In the genomic region with DNA sequence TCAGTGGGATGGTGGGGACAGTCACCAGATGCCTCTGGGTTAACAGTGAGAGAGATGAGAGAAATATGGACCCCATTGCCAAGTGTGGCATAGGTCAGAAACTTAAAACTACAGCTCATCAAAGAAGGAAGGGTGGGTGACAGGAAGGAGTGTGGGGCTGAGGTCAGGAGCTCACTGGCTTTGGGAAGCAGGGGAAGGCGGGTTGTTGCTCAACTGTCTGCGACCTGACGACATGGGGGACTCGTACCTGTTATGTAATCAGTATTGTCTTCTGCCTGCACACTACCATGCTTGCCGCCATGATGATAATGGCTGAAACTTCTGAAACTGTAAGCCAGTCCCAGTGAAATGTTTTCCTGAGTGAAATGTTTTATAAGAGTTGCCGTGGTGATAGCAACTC, we compare ENCODE assay signal across 23 mouse cellular contexts. TPM values are rescaled to one million over a fixed set of nuclear protein-coding genes. Genes with fewer than 3 reads are reported as not detected.
A peak's percentile ranks its signal among the peaks of the same experiment; 100 is the strongest.
DNase-seq lines count a peak whose midpoint lies in the region; ATAC-seq and TF ChIP-seq lines count a peak whose summit lies in the region.
"Had no signal": no experiment of that assay in that cellular context is flagged by ENCODE, and none has a peak within 500 bp of the region (broad histone marks: within the 10 kb centered on the region; RNA-seq: fewer than 3 reads in every experiment).

No protein-coding gene starts in this region.

- no peaks in the 10 kb centered on the region for H3K27me3 ChIP-seq in lung, postnatal 0 days (replicated peaks; ENCODE audit: insufficient read depth, low read length)
- peaks cover 42% of the 10 kb centered on the region for H3K27me3 ChIP-seq in heart, embryonic 12.5 days (replicated peaks)
- H3K27me3 ChIP-seq: embryonic facial prominence, embryonic 12.5 days; forebrain, embryonic 12.5 days; hindbrain, embryonic 12.5 days had no signal

- no peak for TF ChIP-seq CTCF in lung, postnatal 0 days (IDR thresholded peaks at IDR 0.05)

- WGBS in lung, postnatal 0 days, result 76% methylated on average over 6 of the region's 6 CpGs
- WGBS in heart, embryonic 12.5 days, result 78% methylated on average over 6 of the region's 6 CpGs

- H3K4me2 ChIP-seq in lung, postnatal 0 days (replicated peaks; ENCODE audit: low read depth, low read length), result no peak overlapping the region
- no peak overlapping the region for H3K4me2 ChIP-seq in heart, embryonic 12.5 days
- H3K4me2 ChIP-seq: embryonic facial prominence, embryonic 12.5 days; forebrain, embryonic 12.5 days; heart, embryonic 13.5 days; hindbrain, embryonic 12.5 days had no signal

- H3K4me3 ChIP-seq in lung, postnatal 0 days (ENCODE audit: low read depth, low read length), result no peak overlapping the region
- no peak overlapping the region for H3K4me3 ChIP-seq in heart, embryonic 12.5 days
- H3K4me3 ChIP-seq: embryonic facial prominence, embryonic 12.5 days; forebrain, embryonic 12.5 days; heart, adult 2 months; heart, embryonic 13.5 days; hindbrain, embryonic 12.5 days had no signal

- DNase-seq in lung, postnatal 0 days (ENCODE audit: low spot score), result peak; percentile 43
- DNase-seq in lung, postnatal 14 days, result no peak
- DNase-seq in lung, postnatal 10 days, result peak; percentile 23
- DNase-seq in cerebellum, adult 8-10 months, result no peak
- no peak for DNase-seq in embryo, embryonic 10.5 days (ENCODE audit: low spot score)
- DNase-seq: adrenal gland, postnatal 25 days; B cell, adult 2 months; cerebellum, adult 18-20 months; cerebellum, postnatal 10 days; gastrocnemius, postnatal 10 days; heart, adult 2 months; heart, postnatal 4 days had no signal

- H3K9ac ChIP-seq in lung, postnatal 0 days (replicated peaks; ENCODE audit: low read depth), result no peak overlapping the region
- H3K9ac ChIP-seq in heart, embryonic 12.5 days, result no peak overlapping the region
- H3K9ac ChIP-seq: embryonic facial prominence, embryonic 12.5 days; forebrain, embryonic 12.5 days; heart, embryonic 13.5 days; hindbrain, embryonic 12.5 days had no signal

- H3K4me1 ChIP-seq in lung, postnatal 0 days (ENCODE audit: insufficient read depth, low read depth, low read length), result 0 out of 2 replicates have a peak, but pooled peaks cover 6% of the 10 kb centered on the region
- H3K4me1 ChIP-seq in heart, embryonic 12.5 days (replicated peaks), result no peaks in the 10 kb centered on the region
- H3K4me1 ChIP-seq: forebrain, embryonic 12.5 days; heart, embryonic 13.5 days; hindbrain, embryonic 12.5 days had no signal

- no peaks in the 10 kb centered on the region for H3K36me3 ChIP-seq in lung, postnatal 0 days (ENCODE audit: insufficient read depth, low read length)
- H3K36me3 ChIP-seq in heart, embryonic 12.5 days, result no peaks in the 10 kb centered on the region
- H3K36me3 ChIP-seq: embryonic facial prominence, embryonic 12.5 days; forebrain, embryonic 12.5 days; G1E; heart, embryonic 13.5 days; hindbrain, embryonic 12.5 days had no signal

- no peaks in the 10 kb centered on the region for H3K9me3 ChIP-seq in lung, postnatal 0 days (ENCODE audit: low read length)
- H3K9me3 ChIP-seq in heart, embryonic 12.5 days (replicated peaks), result no peaks in the 10 kb centered on the region
- H3K9me3 ChIP-seq: embryonic facial prominence, embryonic 12.5 days; forebrain, embryonic 12.5 days; G1E; heart, embryonic 13.5 days; hindbrain, embryonic 12.5 days had no signal

- no peak for TF ChIP-seq EP300 in lung, postnatal 0 days (IDR thresholded peaks at IDR 0.05)

- peak; percentile 20 for ATAC-seq in lung, postnatal 0 days
- peak; percentile 76 for ATAC-seq in megakaryocyte, adult 5-6 weeks (ENCODE audit: poor library complexity, severe bottlenecking)
- no peak for ATAC-seq in heart, embryonic 12.5 days (ENCODE audit: insufficient number of reproducible peaks, low FRiP score)
- ATAC-seq: CD4-positive, CD25-positive, alpha-beta regulatory T cell, adult 4 months; forebrain, embryonic 16.5 days; hindbrain, embryonic 16.5 days; inflammation-experienced regulatory T-cells, adult 6 months had no signal

- H3K27ac ChIP-seq in lung, postnatal 0 days (ENCODE audit: low read length), result no peak overlapping the region
- no peak overlapping the region for H3K27ac ChIP-seq in heart, embryonic 12.5 days (ENCODE audit: poor library complexity, severe bottlenecking)
- H3K27ac ChIP-seq: embryonic facial prominence, embryonic 12.5 days; forebrain, embryonic 12.5 days; heart, adult 2 months; heart, embryonic 13.5 days; hindbrain, embryonic 12.5 days had no signal

RNA-seq across cellular contexts. Expression of a gene that starts 54.0 kb away (rescaled TPM):
- 79.1 and 79.3 TPM in 2 replicates for polyA plus RNA-seq in lung, postnatal 0 days (2015; fragmentation: Nextera tagmentation; extraction: Ambion mirVana)
- total RNA-seq in megakaryocyte, adult 5-6 weeks (2015), result 50.6 and 64.3 TPM in 2 replicates
- total RNA-seq in megakaryocyte, adult 5-6 weeks (2017), result 74.0 and 85.5 TPM in 2 replicates
- polyA plus RNA-seq in heart, embryonic 12.5 days (2016; fragmentation: Nextera tagmentation; extraction: Ambion mirVana), result 19.0 and 19.8 TPM in 2 replicates
- polyA plus RNA-seq: G1E had no signal

Comparison
In these comparisons a context has a peak if more than half of its experiments do, and no peak if none do; other contexts are left out.
1. DNase-seq: peak in lung, postnatal 0 days (single experiment) and lung, postnatal 10 days (single experiment); none in lung, postnatal 14 days (single experiment), cerebellum, adult 8-10 months (single experiment) and embryo, embryonic 10.5 days (single experiment).